Mouse (Mus musculus): ENCODE results near the gene Ano6. TPM values are rescaled to one million over a fixed set of nuclear protein-coding genes. Genes with fewer than 3 reads are reported as not detected.

The Ano6 gene
- polyA plus RNA-seq, 1 experiment from 2014 or later, result 28.3 TPM

DNA sequence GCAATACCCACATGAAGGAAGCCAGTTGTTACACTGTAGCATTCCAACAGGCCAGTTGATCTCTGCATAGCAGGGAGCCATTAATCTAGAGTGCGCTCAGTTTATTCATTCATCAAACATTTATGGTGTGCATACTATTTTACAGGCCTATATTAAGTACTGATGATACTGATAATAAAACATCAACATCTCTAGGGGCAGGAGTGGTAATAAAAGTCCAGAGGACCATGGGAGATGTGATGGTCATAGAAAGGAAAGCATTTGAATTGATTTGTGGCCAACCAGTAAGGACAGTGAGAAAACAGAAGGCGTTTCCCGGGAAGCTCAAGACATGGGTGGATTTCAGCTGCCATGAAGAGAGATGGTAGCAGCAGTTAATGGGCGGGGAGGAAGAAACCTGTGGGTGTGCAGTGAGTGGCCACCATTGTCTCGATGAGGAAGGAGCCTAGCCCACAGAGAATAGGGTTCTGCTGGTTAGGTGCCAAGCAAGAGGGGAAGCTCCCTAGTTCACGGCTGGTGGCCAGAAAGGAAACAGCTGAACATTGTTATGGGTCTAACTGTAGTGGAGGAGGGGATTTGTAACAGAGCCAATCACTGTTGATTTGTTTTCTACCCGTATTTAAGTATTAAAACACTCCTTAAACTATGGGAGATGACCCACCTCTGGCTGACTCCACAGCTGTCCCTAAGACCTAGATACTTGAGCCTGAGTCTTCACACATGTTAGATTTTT, 115.5 kb downstream of the Ano6 start:
- no peaks in the 10 kb centered on the region for H3K27me3 ChIP-seq (replicated peaks; ENCODE audit: control insufficient read depth, insufficient read depth, low read length)
- no peak overlapping the region for H3K4me2 ChIP-seq
- no peak overlapping the region for H3K27ac ChIP-seq (ENCODE audit: low read depth, low read length)
- H3K4me1 ChIP-seq (replicated peaks; ENCODE audit: control insufficient read depth, insufficient read depth, low read length), result peaks cover 23% of the 10 kb centered on the region
- H3K9me3 ChIP-seq (ENCODE audit: control insufficient read depth, low read length), result no peaks in the 10 kb centered on the region
- H3K4me3 ChIP-seq (ENCODE audit: low read depth, low read length), result no peak overlapping the region
- H3K9ac ChIP-seq (ENCODE audit: low read depth, low read length), result no peak overlapping the region
- ATAC-seq (replicated peaks; ENCODE audit: low FRiP score) (no peak), DNase-seq (ENCODE audit: low spot score) (no peak)
- H3K36me3 ChIP-seq (ENCODE audit: control insufficient read depth, insufficient read depth, low read length), result no peaks in the 10 kb centered on the region
- 74% methylated on average over 7 of the region's 7 CpGs for WGBS

DNA sequence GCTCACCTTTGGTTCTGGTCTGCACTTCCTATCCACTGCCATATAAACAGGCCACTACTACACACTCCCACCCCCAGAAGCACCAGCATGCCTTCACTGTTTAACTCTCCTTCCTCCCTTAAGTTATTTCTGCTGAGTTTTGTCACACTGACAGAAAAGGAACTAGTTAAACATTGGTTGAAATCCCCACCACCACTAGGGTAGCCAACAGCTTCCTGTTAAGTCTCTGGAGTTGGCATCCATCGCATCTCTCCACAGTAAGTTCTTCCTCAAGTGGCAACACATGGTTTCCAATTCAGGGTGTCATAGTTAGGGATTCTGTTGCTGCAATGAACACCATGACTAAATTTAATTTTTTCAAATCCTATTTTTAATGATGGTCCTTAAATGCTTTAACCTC, 116.2 kb downstream of the Ano6 start:
- WGBS, result 91% methylated on average over 1 of the region's 1 CpGs
- Histone ChIP-seq H3K4me3 (ENCODE audit: low read depth, low read length) (no peak overlapping the region), H3K9me3 (ENCODE audit: control insufficient read depth, low read length) (no peaks in the 10 kb centered on the region), H3K27me3 (replicated peaks; ENCODE audit: control insufficient read depth, insufficient read depth, low read length) (no peaks in the 10 kb centered on the region), H3K9ac (ENCODE audit: low read depth, low read length) (no peak overlapping the region), H3K4me1 (replicated peaks; ENCODE audit: control insufficient read depth, insufficient read depth, low read length) (peaks cover 23% of the 10 kb centered on the region), H3K4me2 (no peak overlapping the region), H3K27ac (ENCODE audit: low read depth, low read length) (no peak overlapping the region), H3K36me3 (ENCODE audit: control insufficient read depth, insufficient read depth, low read length) (no peaks in the 10 kb centered on the region)
- ATAC-seq (replicated peaks; ENCODE audit: low FRiP score) (no peak), DNase-seq (ENCODE audit: low spot score) (no peak)

DNA sequence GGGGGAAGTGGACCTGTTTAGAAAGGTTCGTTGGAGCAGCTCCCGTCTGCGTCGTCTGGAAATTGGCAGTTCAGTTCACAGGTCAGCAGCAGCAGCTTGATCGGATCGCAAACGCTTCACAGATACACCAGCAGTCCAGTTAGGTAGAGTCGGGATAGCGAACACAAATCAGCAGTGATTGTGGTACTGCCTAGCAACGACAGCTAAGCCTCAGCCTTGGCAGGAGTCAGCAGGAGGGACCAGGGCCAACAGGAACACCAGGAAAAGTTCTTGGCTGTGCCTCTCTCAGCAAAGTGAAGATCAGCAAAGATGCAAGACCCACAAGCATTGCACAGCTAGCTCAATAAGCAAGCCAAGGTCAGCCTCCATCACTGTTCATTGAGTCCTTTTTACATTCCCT, 116.7 kb downstream of the Ano6 start:
- Histone ChIP-seq H3K27me3 (replicated peaks; ENCODE audit: control insufficient read depth, insufficient read depth, low read length) (no peaks in the 10 kb centered on the region), H3K4me2 (no peak overlapping the region), H3K36me3 (ENCODE audit: control insufficient read depth, insufficient read depth, low read length) (peaks cover 1% of the 10 kb centered on the region; the same call in 1 of the 2 replicates), H3K4me1 (replicated peaks; ENCODE audit: control insufficient read depth, insufficient read depth, low read length) (peaks cover 23% of the 10 kb centered on the region), H3K9ac (ENCODE audit: low read depth, low read length) (no peak overlapping the region), H3K9me3 (ENCODE audit: control insufficient read depth, low read length) (no peaks in the 10 kb centered on the region), H3K4me3 (ENCODE audit: low read depth, low read length) (no peak overlapping the region), H3K27ac (ENCODE audit: low read depth, low read length) (no peak overlapping the region)
- 87% methylated on average over 10 of the region's 10 CpGs for WGBS
- ATAC-seq (replicated peaks; ENCODE audit: low FRiP score) (no peak), DNase-seq (ENCODE audit: low spot score) (no peak)

DNA sequence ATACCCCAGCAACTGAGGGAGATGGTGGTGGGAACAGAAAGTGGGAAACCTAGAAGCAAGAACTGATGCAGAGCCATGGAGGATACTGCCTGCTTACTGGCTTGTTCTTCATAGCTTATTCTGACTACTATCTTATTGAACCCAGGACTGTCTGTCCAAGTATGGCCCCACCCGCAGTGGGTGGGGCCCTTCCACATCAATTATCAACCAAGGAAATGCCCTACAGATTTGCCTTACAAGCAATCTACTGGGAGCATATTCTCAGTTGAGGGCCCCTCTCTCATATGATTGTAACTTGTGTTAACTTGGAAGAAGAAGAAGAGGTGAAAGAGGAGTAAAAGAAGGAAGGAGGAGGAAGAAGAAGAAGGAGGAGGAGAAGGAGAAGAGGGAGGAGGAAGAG, 117.3 kb downstream of the Ano6 start:
- Histone ChIP-seq H3K4me1 (replicated peaks; ENCODE audit: control insufficient read depth, insufficient read depth, low read length) (peaks cover 23% of the 10 kb centered on the region), H3K36me3 (ENCODE audit: control insufficient read depth, insufficient read depth, low read length) (peaks cover 2% of the 10 kb centered on the region; the same call in 1 of the 2 replicates), H3K27me3 (replicated peaks; ENCODE audit: control insufficient read depth, insufficient read depth, low read length) (no peaks in the 10 kb centered on the region), H3K4me2 (no peak overlapping the region; the same call in 1 of the 2 replicates), H3K27ac (ENCODE audit: low read depth, low read length) (no peak overlapping the region), H3K9me3 (ENCODE audit: control insufficient read depth, low read length) (no peaks in the 10 kb centered on the region), H3K4me3 (ENCODE audit: low read depth, low read length) (no peak overlapping the region), H3K9ac (ENCODE audit: low read depth, low read length) (no peak overlapping the region)
- ATAC-seq (replicated peaks; ENCODE audit: low FRiP score), result peak; percentile 91
- 60% methylated on average over 1 of the region's 1 CpGs for WGBS
- DNase-seq (ENCODE audit: low spot score), result no peak

DNA sequence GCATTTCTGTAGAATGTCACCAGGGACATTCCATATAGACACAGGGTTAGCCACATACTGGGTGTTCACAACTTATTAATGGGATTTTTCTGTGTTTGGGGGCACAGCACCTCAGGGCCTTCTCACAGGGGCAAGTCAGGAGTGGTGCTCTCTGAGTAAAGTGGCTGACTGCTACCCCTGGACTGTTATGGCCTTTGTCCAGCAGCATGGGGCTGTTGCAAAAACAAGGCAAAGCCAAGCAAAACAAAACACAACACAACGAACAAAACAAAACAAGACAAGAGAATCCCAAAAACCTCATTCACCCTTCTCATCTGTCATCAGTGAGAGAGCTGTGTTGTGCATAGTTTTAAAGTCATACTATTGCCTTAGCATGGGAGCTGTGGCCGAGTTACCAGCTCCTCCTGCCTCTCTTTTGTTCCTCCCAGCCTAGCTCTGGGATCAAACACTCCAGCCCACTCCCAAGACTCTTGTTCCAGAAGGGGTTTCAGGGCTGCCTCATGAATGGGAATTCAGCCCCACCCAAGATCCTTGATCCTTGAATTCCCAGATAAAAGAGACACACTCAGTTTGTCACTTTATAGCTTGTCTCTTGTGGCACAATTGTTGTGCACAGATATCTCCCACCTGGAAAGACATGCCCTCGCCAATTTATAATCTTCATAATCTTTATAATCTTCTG, 119.6 kb downstream of the Ano6 start:
- Histone ChIP-seq H3K9ac (ENCODE audit: low read depth, low read length) (no peak overlapping the region), H3K4me3 (ENCODE audit: low read depth, low read length) (no peak overlapping the region), H3K4me2 (no peak overlapping the region), H3K9me3 (ENCODE audit: control insufficient read depth, low read length) (no peaks in the 10 kb centered on the region), H3K4me1 (replicated peaks; ENCODE audit: control insufficient read depth, insufficient read depth, low read length) (peaks cover 23% of the 10 kb centered on the region), H3K36me3 (ENCODE audit: control insufficient read depth, insufficient read depth, low read length) (peaks cover 2% of the 10 kb centered on the region; the same call in 1 of the 2 replicates), H3K27me3 (replicated peaks; ENCODE audit: control insufficient read depth, insufficient read depth, low read length) (no peaks in the 10 kb centered on the region), H3K27ac (ENCODE audit: low read depth, low read length) (no peak overlapping the region)
- 78% methylated on average over 3 of the region's 3 CpGs for WGBS
- DNase-seq (ENCODE audit: low spot score) (no peak), ATAC-seq (replicated peaks; ENCODE audit: low FRiP score) (no peak)

DNA sequence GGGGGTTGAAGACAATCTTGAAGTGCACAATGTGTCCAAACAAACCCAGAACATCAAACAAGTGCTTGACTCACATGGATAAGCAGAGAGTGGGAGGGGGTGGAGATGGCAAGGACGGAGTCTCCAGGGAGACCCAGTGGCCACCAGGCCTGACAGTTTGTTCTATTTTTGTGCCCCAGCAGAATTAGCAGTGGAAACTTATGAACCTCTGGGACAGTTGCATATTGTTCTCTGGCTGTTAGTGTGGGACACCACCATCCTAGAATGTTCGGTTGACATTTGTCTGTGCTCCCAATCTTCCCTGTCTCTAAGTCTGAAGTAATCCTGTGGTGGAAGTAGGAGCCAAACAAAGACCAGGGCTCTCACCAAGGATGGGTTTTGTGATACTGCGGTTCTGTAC, 124.3 kb downstream of the Ano6 start:
- H3K36me3 ChIP-seq (ENCODE audit: control insufficient read depth, insufficient read depth, low read length), result peaks cover 5% of the 10 kb centered on the region; the same call in 1 of the 2 replicates
- no peak for ATAC-seq (replicated peaks; ENCODE audit: low FRiP score)
- H3K27ac ChIP-seq (ENCODE audit: low read depth, low read length), result no peak overlapping the region

DNA sequence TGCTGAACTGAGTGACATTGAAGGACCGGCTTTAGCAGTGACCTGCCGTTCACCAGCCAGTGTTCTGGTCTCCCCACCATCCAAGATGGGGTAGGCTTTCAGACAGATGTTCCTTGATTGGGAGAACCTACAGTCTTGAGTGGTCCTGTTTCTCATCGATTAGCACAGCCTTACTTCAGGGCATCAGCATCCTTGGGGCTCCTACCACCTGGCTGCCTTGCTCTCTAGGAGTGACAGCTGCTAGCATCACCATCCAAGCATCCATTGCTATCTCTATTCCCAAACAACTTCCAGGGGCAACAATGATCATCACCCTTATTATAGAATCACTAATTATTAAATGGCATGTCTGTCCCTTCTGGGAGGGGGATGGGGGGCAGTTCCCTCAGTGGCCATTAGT, 124.8 kb downstream of the Ano6 start:
- Histone ChIP-seq H3K9me3 (ENCODE audit: control insufficient read depth, low read length) (no peaks in the 10 kb centered on the region), H3K4me3 (ENCODE audit: low read depth, low read length) (no peak overlapping the region), H3K9ac (ENCODE audit: low read depth, low read length) (no peak overlapping the region), H3K4me2 (no peak overlapping the region), H3K4me1 (replicated peaks; ENCODE audit: control insufficient read depth, insufficient read depth, low read length) (peaks cover 9% of the 10 kb centered on the region; the same call in 1 of the 2 replicates), H3K36me3 (ENCODE audit: control insufficient read depth, insufficient read depth, low read length) (peaks cover 5% of the 10 kb centered on the region; the same call in 1 of the 2 replicates), H3K27ac (ENCODE audit: low read depth, low read length) (no peak overlapping the region), H3K27me3 (replicated peaks; ENCODE audit: control insufficient read depth, insufficient read depth, low read length) (no peaks in the 10 kb centered on the region)
- ATAC-seq (replicated peaks; ENCODE audit: low FRiP score), result no peak
- DNase-seq (ENCODE audit: low spot score), result no peak
- 92% methylated on average over 3 of the region's 3 CpGs for WGBS

More for the DNA sequence above, 124.3 kb downstream of the Ano6 start:
- Histone ChIP-seq H3K27me3 (replicated peaks; ENCODE audit: control insufficient read depth, insufficient read depth, low read length) (no peaks in the 10 kb centered on the region), H3K9ac (ENCODE audit: low read depth, low read length) (no peak overlapping the region), H3K9me3 (ENCODE audit: control insufficient read depth, low read length) (no peaks in the 10 kb centered on the region), H3K4me1 (replicated peaks; ENCODE audit: control insufficient read depth, insufficient read depth, low read length) (peaks cover 5% of the 10 kb centered on the region; the same call in 1 of the 2 replicates), H3K4me3 (ENCODE audit: low read depth, low read length) (no peak overlapping the region), H3K4me2 (no peak overlapping the region)
- 84% methylated on average over 3 of the region's 3 CpGs for WGBS
- no peak for DNase-seq (ENCODE audit: low spot score)

DNA sequence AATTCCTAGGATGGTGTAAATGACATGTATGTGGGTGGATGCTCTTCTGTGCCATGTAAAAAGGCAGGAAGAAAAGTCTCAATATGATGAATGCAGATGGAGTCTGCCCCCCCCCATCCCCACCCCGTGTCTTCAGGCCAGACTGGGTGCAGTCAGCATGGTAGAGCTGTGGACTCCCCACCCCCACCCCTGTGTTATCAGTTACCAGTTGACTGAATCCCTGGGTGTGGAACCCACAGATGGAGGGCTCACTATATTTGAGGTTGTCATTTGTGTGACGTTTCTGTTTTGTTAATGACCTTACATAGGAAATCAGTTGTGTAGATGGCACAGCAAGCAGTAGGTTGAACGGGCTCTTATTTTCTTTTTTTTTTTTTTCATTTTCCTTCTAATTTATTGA, 126.7 kb downstream of the Ano6 start:
- Histone ChIP-seq H3K4me2 (no peak overlapping the region), H3K27ac (ENCODE audit: low read depth, low read length) (no peak overlapping the region), H3K36me3 (ENCODE audit: control insufficient read depth, insufficient read depth, low read length) (peaks cover 4% of the 10 kb centered on the region; the same call in 1 of the 2 replicates), H3K4me1 (replicated peaks; ENCODE audit: control insufficient read depth, insufficient read depth, low read length) (peaks cover 9% of the 10 kb centered on the region; the same call in 1 of the 2 replicates), H3K9ac (ENCODE audit: low read depth, low read length) (no peak overlapping the region), H3K4me3 (ENCODE audit: low read depth, low read length) (no peak overlapping the region), H3K27me3 (replicated peaks; ENCODE audit: control insufficient read depth, insufficient read depth, low read length) (no peaks in the 10 kb centered on the region), H3K9me3 (ENCODE audit: control insufficient read depth, low read length) (no peaks in the 10 kb centered on the region)
- peak; percentile 93 for ATAC-seq (replicated peaks; ENCODE audit: low FRiP score)
- WGBS, result 59% methylated on average over 3 of the region's 3 CpGs
- DNase-seq (ENCODE audit: low spot score), result no peak
